Mouse (Mus musculus): ENCODE measurements at regions not wholly inside any gene's neighbourhood (a gene's known extent, or its start where the extent isn't known, plus 50 kb on each side); places are given as distances from the start of the nearest gene placed in this dataset.

- WGBS, result 76% methylated on average over 2 of the region's 2 CpGs
- no peak for ATAC-seq (ENCODE audit: insufficient number of reproducible peaks, insufficient read depth, low FRiP score, low read depth)
Measured at GRCm38 (mm10) chr7:75008481-75008880, 300.6 kb downstream of the Sv2b start.

GRCm38 (mm10) chr7:74990198-74990597 is 318.9 kb downstream of the Sv2b start:
- Histone ChIP-seq H3K36me3 (ENCODE audit: control insufficient read depth, insufficient read depth, low read length) (no peaks in the 10 kb centered on the region), H3K4me3 (ENCODE audit: low read depth, low read length) (no peak overlapping the region), H3K27ac (ENCODE audit: low read length) (no peak overlapping the region), H3K4me1 (ENCODE audit: control insufficient read depth, insufficient read depth, low read length) (no peaks in the 10 kb centered on the region), H3K9ac (replicated peaks; ENCODE audit: low read depth, low read length) (no peak overlapping the region), H3K9me3 (ENCODE audit: control insufficient read depth, low read depth, low read length) (no peaks in the 10 kb centered on the region), H3K27me3 (ENCODE audit: control insufficient read depth, insufficient read depth, low read length) (no peaks in the 10 kb centered on the region), H3K4me2 (replicated peaks; ENCODE audit: low read depth, low read length) (no peak overlapping the region)
- 62% methylated on average over 2 of the region's 2 CpGs for WGBS
- ATAC-seq (ENCODE audit: insufficient number of reproducible peaks, insufficient read depth, low FRiP score, low read depth), result no peak

More at GRCm38 (mm10) chr7:75008481-75008880, 300.6 kb downstream of the Sv2b start:
- no peak overlapping the region for H3K4me2 ChIP-seq (replicated peaks; ENCODE audit: low read depth, low read length)
- H3K27ac ChIP-seq (ENCODE audit: low read length), result no peak overlapping the region
- H3K9me3 ChIP-seq (ENCODE audit: control insufficient read depth, low read depth, low read length), result no peaks in the 10 kb centered on the region
- no peak overlapping the region for H3K4me3 ChIP-seq (ENCODE audit: low read depth, low read length)
- no peaks in the 10 kb centered on the region for H3K36me3 ChIP-seq (ENCODE audit: control insufficient read depth, insufficient read depth, low read length)
- H3K9ac ChIP-seq (replicated peaks; ENCODE audit: low read depth, low read length), result no peak overlapping the region
- H3K4me1 ChIP-seq (ENCODE audit: control insufficient read depth, insufficient read depth, low read length), result no peaks in the 10 kb centered on the region
- no peaks in the 10 kb centered on the region for H3K27me3 ChIP-seq (ENCODE audit: control insufficient read depth, insufficient read depth, low read length)

GRCm38 (mm10) chr7:74979479-74979878 is 329.6 kb downstream of the Sv2b start:
- H3K9me3 ChIP-seq (ENCODE audit: control insufficient read depth, low read depth, low read length), result no peaks in the 10 kb centered on the region
- no peak overlapping the region for H3K27ac ChIP-seq (ENCODE audit: low read length)
- no peak for ATAC-seq (ENCODE audit: insufficient number of reproducible peaks, insufficient read depth, low FRiP score, low read depth)
- H3K4me3 ChIP-seq (ENCODE audit: low read depth, low read length), result no peak overlapping the region
- no peaks in the 10 kb centered on the region for H3K4me1 ChIP-seq (ENCODE audit: control insufficient read depth, insufficient read depth, low read length)
- no peak overlapping the region for H3K9ac ChIP-seq (replicated peaks; ENCODE audit: low read depth, low read length)
- H3K4me2 ChIP-seq (replicated peaks; ENCODE audit: low read depth, low read length), result no peak overlapping the region
- H3K36me3 ChIP-seq (ENCODE audit: control insufficient read depth, insufficient read depth, low read length), result no peaks in the 10 kb centered on the region
- no peaks in the 10 kb centered on the region for H3K27me3 ChIP-seq (ENCODE audit: control insufficient read depth, insufficient read depth, low read length)
- WGBS, result 30% methylated on average over 2 of the region's 2 CpGs

- no peak for ATAC-seq (ENCODE audit: insufficient number of reproducible peaks, insufficient read depth, low FRiP score, low read depth)
- no peak overlapping the region for H3K4me2 ChIP-seq (replicated peaks; ENCODE audit: low read depth, low read length)
- H3K4me1 ChIP-seq (ENCODE audit: control insufficient read depth, insufficient read depth, low read length), result no peaks in the 10 kb centered on the region
- H3K27ac ChIP-seq (ENCODE audit: low read length), result no peak overlapping the region
- no peaks in the 10 kb centered on the region for H3K9me3 ChIP-seq (ENCODE audit: control insufficient read depth, low read depth, low read length)
- no peaks in the 10 kb centered on the region for H3K36me3 ChIP-seq (ENCODE audit: control insufficient read depth, insufficient read depth, low read length)
- no peak overlapping the region for H3K4me3 ChIP-seq (ENCODE audit: low read depth, low read length)
- no peak overlapping the region for H3K9ac ChIP-seq (replicated peaks; ENCODE audit: low read depth, low read length)
- H3K27me3 ChIP-seq (ENCODE audit: control insufficient read depth, insufficient read depth, low read length), result no peaks in the 10 kb centered on the region
Measured at GRCm38 (mm10) chr7:74975986-74976385, 333.1 kb downstream of the Sv2b start.

- Histone ChIP-seq H3K4me1 (ENCODE audit: control insufficient read depth, insufficient read depth, low read length) (no peaks in the 10 kb centered on the region), H3K9me3 (ENCODE audit: control insufficient read depth, low read depth, low read length) (no peaks in the 10 kb centered on the region), H3K4me3 (ENCODE audit: low read depth, low read length) (no peak overlapping the region), H3K27me3 (ENCODE audit: control insufficient read depth, insufficient read depth, low read length) (no peaks in the 10 kb centered on the region), H3K36me3 (ENCODE audit: control insufficient read depth, insufficient read depth, low read length) (no peaks in the 10 kb centered on the region), H3K27ac (ENCODE audit: low read length) (no peak overlapping the region), H3K4me2 (replicated peaks; ENCODE audit: low read depth, low read length) (no peak overlapping the region), H3K9ac (replicated peaks; ENCODE audit: low read depth, low read length) (no peak overlapping the region)
- no peak for ATAC-seq (ENCODE audit: insufficient number of reproducible peaks, insufficient read depth, low FRiP score, low read depth)
- 85% methylated on average over 3 of the region's 3 CpGs for WGBS
Measured at GRCm38 (mm10) chr7:74974448-74974847, 334.6 kb downstream of the Sv2b start.

DNA sequence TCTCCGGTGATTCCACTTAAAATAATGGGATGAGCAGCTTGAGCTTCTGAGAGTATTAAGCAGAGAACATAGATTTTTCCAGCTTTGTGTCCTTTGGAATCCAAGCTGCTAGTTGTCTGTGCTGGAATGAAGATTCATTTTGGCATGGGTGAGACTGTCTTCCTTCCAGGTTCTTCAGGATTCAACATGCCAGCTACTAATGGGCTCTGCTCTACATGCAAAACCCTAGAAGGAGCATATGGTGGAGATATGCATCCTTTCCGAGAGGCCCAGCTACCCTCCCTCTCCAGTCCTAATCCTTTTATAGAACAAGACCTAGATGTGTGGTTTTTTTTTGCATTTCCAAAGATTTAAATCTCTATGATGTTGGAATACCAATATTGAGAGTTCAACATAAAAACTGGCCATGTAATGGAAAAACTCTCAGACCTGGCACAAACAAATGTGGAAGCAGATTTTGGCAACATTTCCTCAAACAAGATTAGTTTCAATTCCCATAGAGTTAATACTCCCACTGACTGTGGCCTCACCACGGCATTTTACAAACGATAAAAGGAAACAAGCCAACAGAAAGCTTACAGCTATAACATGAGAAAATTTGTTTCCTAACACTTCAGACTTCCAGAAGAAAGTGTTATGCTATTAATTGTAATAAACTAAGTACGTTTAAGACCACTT is 364.5 kb downstream of the Sv2b start:
- H3K4me1 ChIP-seq (ENCODE audit: control insufficient read depth, insufficient read depth, low read length), result no peaks in the 10 kb centered on the region
- no peaks in the 10 kb centered on the region for H3K27me3 ChIP-seq (ENCODE audit: control insufficient read depth, insufficient read depth, low read length)
- H3K27ac ChIP-seq (ENCODE audit: low read length), result no peak overlapping the region
- H3K9me3 ChIP-seq (ENCODE audit: control insufficient read depth, low read depth, low read length), result no peaks in the 10 kb centered on the region
- no peak overlapping the region for H3K9ac ChIP-seq (replicated peaks; ENCODE audit: low read depth, low read length)
- no peak overlapping the region for H3K4me2 ChIP-seq (replicated peaks; ENCODE audit: low read depth, low read length)
- H3K4me3 ChIP-seq (ENCODE audit: low read depth, low read length), result no peak overlapping the region
- no peaks in the 10 kb centered on the region for H3K36me3 ChIP-seq (ENCODE audit: control insufficient read depth, insufficient read depth, low read length)
- WGBS, result 54% methylated on average over 5 of the region's 5 CpGs
- ATAC-seq (ENCODE audit: insufficient number of reproducible peaks, insufficient read depth, low FRiP score, low read depth), result no peak

DNA sequence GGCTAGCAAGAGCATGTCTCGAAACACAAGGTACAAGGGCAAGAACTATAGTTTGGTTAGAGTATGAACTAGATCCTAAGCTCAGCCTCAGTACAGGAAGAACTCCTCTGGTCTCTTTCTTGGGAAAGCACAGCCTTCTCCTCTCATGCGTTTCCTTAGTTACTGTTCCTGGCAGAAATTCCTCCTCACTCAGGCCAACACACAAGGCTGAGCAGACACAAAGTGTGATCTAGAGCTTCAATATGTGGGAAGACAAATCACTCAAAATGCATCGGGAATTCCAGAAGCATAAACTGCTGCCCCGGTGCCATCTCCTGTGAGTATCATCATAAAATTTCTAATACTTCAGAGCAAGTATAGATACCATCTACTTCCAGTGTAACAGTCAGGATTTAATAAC is 366.1 kb downstream of the Sv2b start:
- no peak overlapping the region for H3K27ac ChIP-seq (ENCODE audit: low read length)
- H3K9ac ChIP-seq (replicated peaks; ENCODE audit: low read depth, low read length), result no peak overlapping the region
- no peaks in the 10 kb centered on the region for H3K4me1 ChIP-seq (ENCODE audit: control insufficient read depth, insufficient read depth, low read length)
- no peak overlapping the region for H3K4me2 ChIP-seq (replicated peaks; ENCODE audit: low read depth, low read length)
- ATAC-seq (ENCODE audit: insufficient number of reproducible peaks, insufficient read depth, low FRiP score, low read depth), result no peak
- H3K9me3 ChIP-seq (ENCODE audit: control insufficient read depth, low read depth, low read length), result no peaks in the 10 kb centered on the region
- H3K36me3 ChIP-seq (ENCODE audit: control insufficient read depth, insufficient read depth, low read length), result no peaks in the 10 kb centered on the region
- no peaks in the 10 kb centered on the region for H3K27me3 ChIP-seq (ENCODE audit: control insufficient read depth, insufficient read depth, low read length)
- 61% methylated on average over 4 of the region's 4 CpGs for WGBS
- no peak overlapping the region for H3K4me3 ChIP-seq (ENCODE audit: low read depth, low read length)

DNA sequence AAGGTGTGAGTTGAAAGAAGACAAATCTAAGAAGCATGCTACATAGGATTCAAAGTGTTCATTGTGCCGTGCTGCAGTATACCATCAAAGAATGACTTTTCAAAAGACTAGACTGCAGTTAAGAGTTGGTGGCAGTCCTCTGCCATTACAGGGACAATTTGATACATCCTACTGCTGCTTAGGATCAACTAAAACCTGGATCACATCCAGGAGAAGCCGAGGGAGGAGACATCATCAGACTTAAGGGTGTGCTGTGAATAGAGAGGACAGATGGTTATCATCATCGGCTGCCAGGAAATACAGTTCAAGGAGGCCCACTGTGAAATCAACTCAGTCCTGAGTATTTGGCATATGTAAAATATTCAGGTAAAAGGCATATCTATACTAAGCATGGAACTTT is 366.9 kb downstream of the Sv2b start:
- Histone ChIP-seq H3K4me2 (replicated peaks; ENCODE audit: low read depth, low read length) (no peak overlapping the region), H3K9me3 (ENCODE audit: control insufficient read depth, low read depth, low read length) (no peaks in the 10 kb centered on the region), H3K27me3 (ENCODE audit: control insufficient read depth, insufficient read depth, low read length) (no peaks in the 10 kb centered on the region), H3K27ac (ENCODE audit: low read length) (no peak overlapping the region), H3K4me1 (ENCODE audit: control insufficient read depth, insufficient read depth, low read length) (no peaks in the 10 kb centered on the region), H3K9ac (replicated peaks; ENCODE audit: low read depth, low read length) (no peak overlapping the region), H3K4me3 (ENCODE audit: low read depth, low read length) (no peak overlapping the region), H3K36me3 (ENCODE audit: control insufficient read depth, insufficient read depth, low read length) (no peaks in the 10 kb centered on the region)
- ATAC-seq (ENCODE audit: insufficient number of reproducible peaks, insufficient read depth, low FRiP score, low read depth), result no peak
- 44% methylated on average over 3 of the region's 3 CpGs for WGBS
